Mouse (Mus musculus): ENCODE measurements around the gene Pdrg1. TPM values are rescaled to one million over a fixed set of nuclear protein-coding genes. Genes with fewer than 3 reads are reported as not detected.
A peak's percentile ranks its signal among the peaks of the same experiment; 100 is the strongest.

The Pdrg1 gene
- 66.0 and 66.8 TPM in 2 replicates for polyA plus RNA-seq (2015; fragmentation: Nextera tagmentation; extraction: Ambion mirVana)

- Histone ChIP-seq H3K27ac (replicated peaks) (no peak within 1 kb of the TSS), H3K4me3 (ENCODE audit: low read depth, low read length) (peak within 1 kb of the TSS; percentile 75), H3K27me3 (ENCODE audit: control insufficient read depth, insufficient read depth, low read length) (no peaks in the 10 kb centered on the region), H3K9ac (ENCODE audit: low read length) (peak within 1 kb of the TSS; percentile 72), H3K9me3 (ENCODE audit: control insufficient read depth, low read length) (no peaks in the 10 kb centered on the region), H3K4me2 (replicated peaks; ENCODE audit: low read depth) (peak within 1 kb of the TSS; percentile 87), H3K36me3 (ENCODE audit: control insufficient read depth, insufficient read depth, low read length) (peaks cover 10% of the 10 kb centered on the region; the same call in 1 of the 2 replicates), H3K4me1 (replicated peaks; ENCODE audit: control insufficient read depth, insufficient read depth) (0 out of 2 replicates have a peak, but pooled peaks cover 5% of the 10 kb centered on the region)
- peak; percentile 98 for TF ChIP-seq CTCF (IDR thresholded peaks at IDR 0.05; ENCODE audit: low read depth)
- TF ChIP-seq EP300 (optimal IDR thresholded peaks at IDR 0.05): no peak
- DNase-seq (ENCODE audit: low spot score): peak; percentile 96
- WGBS: 2% methylated on average over 53 of the region's 54 CpGs
- peak; percentile 98 for ATAC-seq (ENCODE audit: low FRiP score, low TSS enrichment)
These were observed at the start of gene Pdrg1 for GRCm38 (mm10) chr2:153014758-153015593. Gene Pdrg1 (minus strand): TSS chr2:153015427.

- H3K4me2 ChIP-seq (replicated peaks; ENCODE audit: low read depth): no peak overlapping the region
- H3K4me1 ChIP-seq (replicated peaks; ENCODE audit: control insufficient read depth, insufficient read depth): no peaks in the 10 kb centered on the region
- no peak overlapping the region for H3K4me3 ChIP-seq (ENCODE audit: low read depth, low read length)
- no peaks in the 10 kb centered on the region for H3K27me3 ChIP-seq (ENCODE audit: control insufficient read depth, insufficient read depth, low read length)
- H3K36me3 ChIP-seq (ENCODE audit: control insufficient read depth, insufficient read depth, low read length): no peaks in the 10 kb centered on the region
- 61% methylated on average over 9 of the region's 9 CpGs for WGBS
- no peak overlapping the region for H3K9ac ChIP-seq (ENCODE audit: low read length)
- TF ChIP-seq CTCF (IDR thresholded peaks at IDR 0.05; ENCODE audit: low read depth) (no peak), EP300 (optimal IDR thresholded peaks at IDR 0.05) (no peak)
- H3K9me3 ChIP-seq (ENCODE audit: control insufficient read depth, low read length): no peaks in the 10 kb centered on the region
- ATAC-seq (ENCODE audit: low FRiP score, low TSS enrichment) (no peak), DNase-seq (ENCODE audit: low spot score) (no peak)
- H3K27ac ChIP-seq (replicated peaks): no peak overlapping the region
These were observed 49.2 kb upstream of the Pdrg1 start for GRCm38 (mm10) chr2:153064190-153064970.

- ATAC-seq (ENCODE audit: low FRiP score, low TSS enrichment): no peak
- Histone ChIP-seq H3K27me3 (ENCODE audit: control insufficient read depth, insufficient read depth, low read length) (no peaks in the 10 kb centered on the region), H3K9me3 (ENCODE audit: control insufficient read depth, low read length) (no peaks in the 10 kb centered on the region), H3K9ac (ENCODE audit: low read length) (no peak overlapping the region), H3K4me2 (replicated peaks; ENCODE audit: low read depth) (no peak overlapping the region), H3K27ac (replicated peaks) (no peak overlapping the region), H3K36me3 (ENCODE audit: control insufficient read depth, insufficient read depth, low read length) (no peaks in the 10 kb centered on the region), H3K4me1 (replicated peaks; ENCODE audit: control insufficient read depth, insufficient read depth) (no peaks in the 10 kb centered on the region), H3K4me3 (ENCODE audit: low read depth, low read length) (no peak overlapping the region)
- WGBS: 47% methylated on average over 3 of the region's 3 CpGs
- DNase-seq (ENCODE audit: low spot score): no peak
- TF ChIP-seq EP300 (optimal IDR thresholded peaks at IDR 0.05) (no peak), CTCF (IDR thresholded peaks at IDR 0.05; ENCODE audit: low read depth) (no peak)
These were observed 48.2 kb upstream of the Pdrg1 start for GRCm38 (mm10) chr2:153063394-153063793.

GRCm38 (mm10) chr2:153060216-153060615 is 45.0 kb upstream of the Pdrg1 start:
- Histone ChIP-seq H3K4me3 (ENCODE audit: low read depth, low read length) (no peak overlapping the region), H3K4me2 (replicated peaks; ENCODE audit: low read depth) (no peak overlapping the region), H3K9me3 (ENCODE audit: control insufficient read depth, low read length) (no peaks in the 10 kb centered on the region), H3K27ac (replicated peaks) (no peak overlapping the region), H3K36me3 (ENCODE audit: control insufficient read depth, insufficient read depth, low read length) (no peaks in the 10 kb centered on the region), H3K9ac (ENCODE audit: low read length) (no peak overlapping the region), H3K4me1 (replicated peaks; ENCODE audit: control insufficient read depth, insufficient read depth) (no peaks in the 10 kb centered on the region), H3K27me3 (ENCODE audit: control insufficient read depth, insufficient read depth, low read length) (no peaks in the 10 kb centered on the region)
- no peak for DNase-seq (ENCODE audit: low spot score)
- TF ChIP-seq EP300 (optimal IDR thresholded peaks at IDR 0.05) (no peak), CTCF (IDR thresholded peaks at IDR 0.05; ENCODE audit: low read depth) (no peak)
- WGBS: 67% methylated on average over 7 of the region's 7 CpGs
- no peak for ATAC-seq (ENCODE audit: low FRiP score, low TSS enrichment)

- Histone ChIP-seq H3K36me3 (ENCODE audit: control insufficient read depth, insufficient read depth, low read length) (no peaks in the 10 kb centered on the region), H3K4me2 (replicated peaks; ENCODE audit: low read depth) (no peak overlapping the region), H3K27me3 (ENCODE audit: control insufficient read depth, insufficient read depth, low read length) (no peaks in the 10 kb centered on the region), H3K9me3 (ENCODE audit: control insufficient read depth, low read length) (no peaks in the 10 kb centered on the region), H3K9ac (ENCODE audit: low read length) (no peak overlapping the region), H3K27ac (replicated peaks) (no peak overlapping the region), H3K4me3 (ENCODE audit: low read depth, low read length) (no peak overlapping the region), H3K4me1 (replicated peaks; ENCODE audit: control insufficient read depth, insufficient read depth) (no peaks in the 10 kb centered on the region)
- TF ChIP-seq CTCF (IDR thresholded peaks at IDR 0.05; ENCODE audit: low read depth) (no peak), EP300 (optimal IDR thresholded peaks at IDR 0.05) (no peak)
- 69% methylated on average over 4 of the region's 4 CpGs for WGBS
- ATAC-seq (ENCODE audit: low FRiP score, low TSS enrichment) (no peak), DNase-seq (ENCODE audit: low spot score) (no peak)
These were observed 43.1 kb upstream of the Pdrg1 start for GRCm38 (mm10) chr2:153058365-153058764.

Measured in stomach, postnatal 0 days (tissue).